In genomic region chr10:116397573-116397972, GRCm38 (mm10) we compare ENCODE assay signal across 8 mouse cellular contexts.
DNase-seq lines count a peak whose midpoint lies in the region; ATAC-seq and TF ChIP-seq lines count a peak whose summit lies in the region.

No protein-coding gene starts in this region.

- H3K27me3 ChIP-seq in kidney, postnatal 0 days (ENCODE audit: insufficient read depth, low read length), result no peaks in the 10 kb centered on the region
- H3K27me3 ChIP-seq in kidney, adult 2 months (replicated peaks; ENCODE audit: control insufficient read depth, insufficient read depth, low read length), result no peaks in the 10 kb centered on the region
- no peaks in the 10 kb centered on the region for H3K27me3 ChIP-seq in embryonic facial prominence, embryonic 11.5 days (ENCODE audit: control insufficient read depth, insufficient read depth, low read length)
- H3K27me3 ChIP-seq in intestine, embryonic 16.5 days (replicated peaks; ENCODE audit: control insufficient read depth, insufficient read depth, low read length), result no peaks in the 10 kb centered on the region
- H3K27me3 ChIP-seq in splenic B cell, adult 2 months (ENCODE audit: control insufficient read depth, insufficient read depth, low read length, poor library complexity, severe bottlenecking), result no peaks in the 10 kb centered on the region

- 0 out of 2 replicates have a peak, but pooled peaks have one; percentile 17 for ATAC-seq in kidney, postnatal 0 days (replicated peaks; ENCODE audit: low FRiP score, low read depth)
- ATAC-seq in embryonic facial prominence, embryonic 11.5 days (replicated peaks; ENCODE audit: insufficient number of reproducible peaks, low FRiP score, low TSS enrichment, low read depth), result no peak
- no peak for ATAC-seq in intestine, embryonic 16.5 days

- H3K9ac ChIP-seq in kidney, postnatal 0 days (ENCODE audit: low read depth, low read length), result 0 out of 2 replicates have a peak overlapping the region, but pooled peaks have one; percentile 1
- H3K9ac ChIP-seq in embryonic facial prominence, embryonic 11.5 days (replicated peaks; ENCODE audit: low read length), result peak overlapping the region; percentile 36; the same call in 1 of the 2 replicates
- no peak overlapping the region for H3K9ac ChIP-seq in intestine, embryonic 16.5 days (ENCODE audit: low read depth, low read length)

- WGBS in kidney, postnatal 0 days, result 14% methylated on average over 14 of the region's 14 CpGs
- WGBS in kidney, adult 2 months, result 16% methylated on average over 14 of the region's 14 CpGs
- WGBS in embryonic facial prominence, embryonic 11.5 days, result 27% methylated on average over 14 of the region's 14 CpGs
- 25% methylated on average over 14 of the region's 14 CpGs for WGBS in intestine, embryonic 16.5 days
- 33% methylated on average over 14 of the region's 14 CpGs for WGBS in lung, adult 2 months

- H3K4me2 ChIP-seq in kidney, postnatal 0 days (ENCODE audit: low read length), result peak overlapping the region; percentile 54
- peak overlapping the region; percentile 16; the same call in 1 of the 2 replicates for H3K4me2 ChIP-seq in embryonic facial prominence, embryonic 11.5 days (ENCODE audit: low read depth, low read length)
- peak overlapping the region; percentile 12; the same call in 1 of the 2 replicates for H3K4me2 ChIP-seq in intestine, embryonic 16.5 days (ENCODE audit: low read depth, low read length)

- H3K9me3 ChIP-seq in kidney, postnatal 0 days (replicated peaks; ENCODE audit: low read length), result no peaks in the 10 kb centered on the region
- no peaks in the 10 kb centered on the region for H3K9me3 ChIP-seq in embryonic facial prominence, embryonic 11.5 days (replicated peaks; ENCODE audit: control insufficient read depth, low read length)
- H3K9me3 ChIP-seq in intestine, embryonic 16.5 days (ENCODE audit: control insufficient read depth, low read length), result no peaks in the 10 kb centered on the region

- no peaks in the 10 kb centered on the region for H3K36me3 ChIP-seq in kidney, postnatal 0 days (ENCODE audit: insufficient read depth, low read length)
- no peaks in the 10 kb centered on the region for H3K36me3 ChIP-seq in kidney, adult 2 months (ENCODE audit: control insufficient read depth, insufficient read depth, low read length)
- no peaks in the 10 kb centered on the region for H3K36me3 ChIP-seq in embryonic facial prominence, embryonic 11.5 days (replicated peaks; ENCODE audit: control insufficient read depth, insufficient read depth, low read depth, low read length)
- H3K36me3 ChIP-seq in intestine, embryonic 16.5 days (ENCODE audit: control insufficient read depth, insufficient read depth, low read length), result no peaks in the 10 kb centered on the region
- no peaks in the 10 kb centered on the region for H3K36me3 ChIP-seq in splenic B cell, adult 2 months (ENCODE audit: control insufficient read depth, insufficient read depth, low read length, poor library complexity, severe bottlenecking)

- peak overlapping the region; percentile 12; the same call in 1 of the 2 replicates for H3K4me3 ChIP-seq in kidney, postnatal 0 days (replicated peaks; ENCODE audit: low read depth, low read length)
- H3K4me3 ChIP-seq in kidney, adult 2 months (ENCODE audit: insufficient read depth, low read depth, low read length), result no peak overlapping the region
- H3K4me3 ChIP-seq in embryonic facial prominence, embryonic 11.5 days (ENCODE audit: low read depth, low read length), result 0 out of 2 replicates have a peak overlapping the region, but pooled peaks have one; percentile 4
- H3K4me3 ChIP-seq in intestine, embryonic 16.5 days (ENCODE audit: low read length), result no peak overlapping the region
- H3K4me3 ChIP-seq in lung, adult 2 months (replicated peaks; ENCODE audit: extremely low read depth, low read depth, low read length), result no peak overlapping the region

- no peak for DNase-seq in kidney, postnatal 0 days (ENCODE audit: low spot score)
- DNase-seq in kidney, adult 2 months, result no peak
- no peak for DNase-seq in embryonic facial prominence, embryonic 11.5 days (ENCODE audit: low spot score)
- DNase-seq in splenic B cell, adult 2 months (ENCODE audit: low read depth, low spot score), result peak; percentile 26
- DNase-seq in ovary, postnatal 14 days (ENCODE audit: low spot score), result no peak
- no peak for DNase-seq in cerebellum, adult 11-12 months
- DNase-seq in lung, adult 2 months, result no peak

- H3K4me1 ChIP-seq in kidney, postnatal 0 days (replicated peaks; ENCODE audit: insufficient read depth, low read length), result 0 out of 2 replicates have a peak, but pooled peaks cover 6% of the 10 kb centered on the region
- no peaks in the 10 kb centered on the region for H3K4me1 ChIP-seq in kidney, adult 2 months (ENCODE audit: control insufficient read depth, insufficient read depth, low read length)
- no peaks in the 10 kb centered on the region for H3K4me1 ChIP-seq in embryonic facial prominence, embryonic 11.5 days (ENCODE audit: control insufficient read depth, insufficient read depth, low read length)
- no peaks in the 10 kb centered on the region for H3K4me1 ChIP-seq in intestine, embryonic 16.5 days (ENCODE audit: control insufficient read depth, insufficient read depth, low read length)
- no peaks in the 10 kb centered on the region for H3K4me1 ChIP-seq in lung, adult 2 months (ENCODE audit: control insufficient read depth, insufficient read depth, low read length)

- no peak for TF ChIP-seq CTCF in kidney, postnatal 0 days (IDR thresholded peaks at IDR 0.05; ENCODE audit: low read depth)
- no peak for TF ChIP-seq CTCF in kidney, adult 2 months (conservative IDR thresholded peaks at IDR 0.05; ENCODE audit: insufficient read depth, insufficient read length, low read depth, low read length)
- no peak for TF ChIP-seq CTCF in lung, adult 2 months (IDR thresholded peaks at IDR 0.05; ENCODE audit: insufficient read depth, low read length)

- TF ChIP-seq POLR2A in kidney, adult 2 months (IDR thresholded peaks at IDR 0.05; ENCODE audit: low read depth, low read length), result no peak
- TF ChIP-seq POLR2A in lung, adult 2 months (IDR thresholded peaks at IDR 0.05; ENCODE audit: borderline replicate concordance, extremely low read depth, low read depth, low read length), result no peak

- H3K27ac ChIP-seq in kidney, postnatal 0 days, result no peak overlapping the region
- H3K27ac ChIP-seq in kidney, adult 2 months (ENCODE audit: insufficient read depth, low read depth, low read length), result no peak overlapping the region
- H3K27ac ChIP-seq in embryonic facial prominence, embryonic 11.5 days (replicated peaks; ENCODE audit: low read depth, low read length), result no peak overlapping the region
- no peak overlapping the region for H3K27ac ChIP-seq in intestine, embryonic 16.5 days (ENCODE audit: low read length)

Comparison
In these comparisons a context has a peak if more than half of its experiments do, and no peak if none do; other contexts are left out.
1. H3K4me3 ChIP-seq: peak in kidney, postnatal 0 days (single experiment) and embryonic facial prominence, embryonic 11.5 days (single experiment); none in kidney, adult 2 months (single experiment), intestine, embryonic 16.5 days (single experiment) and lung, adult 2 months (single experiment).
2. Peak in every context shown above with its lines, with median percentiles within 50 percentile points of each other: H3K4me2 ChIP-seq.